17 mouse cellular contexts compared by ENCODE assay signal in genomic region chr6:115238031-115239027, GRCm38 (mm10). TPM values are rescaled to one million over a fixed set of nuclear protein-coding genes. Genes with fewer than 3 reads are reported as not detected.
A peak's percentile ranks its signal among the peaks of the same experiment; 100 is the strongest.
DNase-seq lines count a peak whose midpoint lies in the region; TF ChIP-seq lines count a peak whose summit lies in the region.
"Had no signal": no experiment of that assay in that cellular context is flagged by ENCODE, and none has a peak within 500 bp of the region (broad histone marks: within the 10 kb centered on the region; RNA-seq: fewer than 3 reads in every experiment).

No protein-coding gene starts in this region.

- peak overlapping the region; percentile 90 for H3K27ac ChIP-seq in gastrocnemius, adult 2 months
- H3K27ac ChIP-seq: forebrain, embryonic 12.5 days; heart, embryonic 13.5 days; limb, embryonic 10.5 days had no signal

- H3K4me1 ChIP-seq in lung, adult 2 months (ENCODE audit: control insufficient read depth, insufficient read depth, low read length): 0 out of 2 replicates have a peak, but pooled peaks cover 3% of the 10 kb centered on the region
- H3K4me1 ChIP-seq: forebrain, embryonic 12.5 days; limb, embryonic 10.5 days had no signal

- H3K4me3 ChIP-seq in gastrocnemius, adult 2 months: no peak overlapping the region
- no peak overlapping the region for H3K4me3 ChIP-seq in lung, adult 2 months (replicated peaks; ENCODE audit: extremely low read depth, low read depth, low read length)
- H3K4me3 ChIP-seq: forebrain, embryonic 12.5 days; heart, embryonic 13.5 days; limb, embryonic 10.5 days had no signal

- no peak for TF ChIP-seq CTCF in gastrocnemius, adult 2 months (IDR thresholded peaks at IDR 0.05)
- no peak for TF ChIP-seq CTCF in lung, adult 2 months (IDR thresholded peaks at IDR 0.05; ENCODE audit: insufficient read depth, low read length)

- intact Hi-C loops in gastrocnemius, adult 2 months (cut with DNase I): no loop called here

- peak; percentile 57 for DNase-seq in gastrocnemius, adult 2 months
- no peak for DNase-seq in gastrocnemius, postnatal 10 days
- peak; percentile 37 to 54 for DNase-seq in lung, adult 18-20 months
- no peak for DNase-seq in lung, adult 2 months
- DNase-seq in cerebellum, postnatal 36 days: peak; percentile 95 to 98
- DNase-seq in skeletal muscle tissue, adult 2 months (ENCODE audit: low read depth, low spot score): peak; percentile 72
- DNase-seq in B cell, adult 2 months: no peak
- DNase-seq in layer of hippocampus, postnatal 25 days (ENCODE audit: extremely low spot score in 1 of 2, low spot score in 1 of 2): no peak
- DNase-seq: kidney, postnatal 36 days; thymus, adult 18-20 months had no signal

- 71% methylated on average over 9 of the region's 9 CpGs for WGBS in lung, adult 2 months

- no peak for TF ChIP-seq POLR2A in lung, adult 2 months (IDR thresholded peaks at IDR 0.05; ENCODE audit: borderline replicate concordance, extremely low read depth, low read depth, low read length)

RNA-seq across cellular contexts. Expression of gene Gm17482, which starts 11.2 kb away (rescaled TPM):
- total RNA-seq in gastrocnemius, adult 2 months (2021): not detected
- total RNA-seq in gastrocnemius, postnatal 10 days (2021): not detected
- polyA plus RNA-seq in lung, adult 2 months (2012; rRNA removed): not detected in 2 replicates
- not detected for total RNA-seq in layer of hippocampus, postnatal 25 days (2021)
- total RNA-seq: midbrain, postnatal 0 days; neutrophil, adult 5-6 weeks had no signal
- polyA plus RNA-seq: forebrain, embryonic 12.5 days; heart, embryonic 13.5 days; limb, embryonic 10.5 days; lung, embryonic 16.5 days; midbrain, postnatal 0 days; small intestine, adult 2 months had no signal

RNA-seq across cellular contexts. Expression of gene Timp4, which starts 13.7 kb away (rescaled TPM):
- 10 to 100 TPM; 20.7 to 23.0 TPM for total RNA-seq in gastrocnemius, adult 2 months (2021)
- total RNA-seq in gastrocnemius, postnatal 10 days (2021): 1 to 10 TPM; 2.0 to 7.1 TPM
- polyA plus RNA-seq in lung, adult 2 months (2012; rRNA removed): 3.1 and 4.0 TPM in 2 replicates
- 10 to 100 TPM; 25.6 to 25.9 TPM for total RNA-seq in layer of hippocampus, postnatal 25 days (2021)
- total RNA-seq: neutrophil, adult 5-6 weeks had no signal

Comparison
In these comparisons a context has a peak if more than half of its experiments do, and no peak if none do; other contexts are left out.
1. DNase-seq: peak in gastrocnemius, adult 2 months (single experiment), lung, adult 18-20 months (2 of 2), cerebellum, postnatal 36 days (2 of 2) and skeletal muscle tissue, adult 2 months (single experiment); none in gastrocnemius, postnatal 10 days (single experiment), lung, adult 2 months (single experiment), B cell, adult 2 months (0 of 2) and layer of hippocampus, postnatal 25 days (0 of 2).